Mouse (Mus musculus): Measurements from ENCODE around the gene Dbnl. TPM values are rescaled to one million over a fixed set of nuclear protein-coding genes. Genes with fewer than 3 reads are reported as not detected.

The Dbnl gene
- polyA plus RNA-seq, 1 experiment from 2014 or later = 133 TPM

DNA sequence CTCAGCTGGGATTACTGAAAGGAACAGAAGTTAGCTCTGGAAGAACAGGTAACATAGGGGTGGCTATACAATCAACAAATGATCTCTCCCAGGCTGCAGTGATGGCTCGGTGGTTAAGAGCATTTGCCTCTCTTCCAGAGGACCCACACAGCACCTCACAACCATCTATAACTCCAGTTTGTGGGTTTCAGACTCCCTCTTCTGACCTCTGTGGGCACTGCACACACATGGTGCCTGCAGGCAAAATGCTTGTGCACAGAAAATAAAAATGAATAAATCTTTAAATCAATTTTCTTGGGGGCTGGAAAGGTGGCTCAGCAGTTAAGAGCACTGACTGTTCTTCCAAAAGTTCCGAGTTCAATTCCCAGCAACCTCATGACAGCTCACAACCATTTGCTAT lies 9.8 kb upstream of the Dbnl start:
- H3K27ac ChIP-seq = no peak overlapping the region
- 0 out of 2 replicates have a peak, but pooled peaks cover 2% of the 10 kb centered on the region for H3K4me1 ChIP-seq
- no peak overlapping the region for H3K9ac ChIP-seq
- H3K36me3 ChIP-seq (ENCODE audit: poor library complexity, severe bottlenecking) = no peaks in the 10 kb centered on the region
- H3K9me3 ChIP-seq (replicated peaks) = no peaks in the 10 kb centered on the region
- H3K4me3 ChIP-seq = no peak overlapping the region
- no peak overlapping the region for H3K4me2 ChIP-seq
- no peaks in the 10 kb centered on the region for H3K27me3 ChIP-seq
- 68% methylated on average over 2 of the region's 2 CpGs for WGBS
- no peak for ATAC-seq

DNA sequence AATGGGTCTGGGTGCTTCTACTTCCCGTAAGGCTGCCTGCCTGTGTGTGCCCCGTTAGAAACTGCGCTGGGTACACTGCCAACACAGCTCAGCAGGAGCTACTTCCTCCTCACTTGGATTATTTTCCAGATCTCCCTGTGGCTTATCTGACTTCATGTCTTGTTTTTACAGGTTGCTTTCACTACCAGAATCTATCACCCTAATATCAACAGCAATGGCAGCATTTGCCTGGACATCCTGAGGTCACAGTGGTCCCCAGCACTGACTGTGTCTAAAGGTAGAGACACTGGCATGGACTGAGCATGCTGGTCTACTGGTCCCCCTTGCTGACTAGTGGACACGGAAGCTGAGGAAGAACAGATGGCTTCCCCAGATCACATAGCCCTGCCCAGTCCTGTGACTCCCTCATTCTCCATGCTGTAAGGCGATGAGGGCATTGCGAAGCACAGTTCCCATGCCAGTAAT lies 8.2 kb upstream of the Dbnl start:
- Histone ChIP-seq H3K27ac (no peak overlapping the region), H3K36me3 (ENCODE audit: poor library complexity, severe bottlenecking) (no peaks in the 10 kb centered on the region), H3K4me3 (no peak overlapping the region), H3K9ac (no peak overlapping the region), H3K4me1 (0 out of 2 replicates have a peak, but pooled peaks cover 2% of the 10 kb centered on the region), H3K9me3 (replicated peaks) (no peaks in the 10 kb centered on the region), H3K4me2 (no peak overlapping the region), H3K27me3 (no peaks in the 10 kb centered on the region)
- ATAC-seq = no peak
- WGBS = 91% methylated on average over 6 of the region's 6 CpGs

DNA sequence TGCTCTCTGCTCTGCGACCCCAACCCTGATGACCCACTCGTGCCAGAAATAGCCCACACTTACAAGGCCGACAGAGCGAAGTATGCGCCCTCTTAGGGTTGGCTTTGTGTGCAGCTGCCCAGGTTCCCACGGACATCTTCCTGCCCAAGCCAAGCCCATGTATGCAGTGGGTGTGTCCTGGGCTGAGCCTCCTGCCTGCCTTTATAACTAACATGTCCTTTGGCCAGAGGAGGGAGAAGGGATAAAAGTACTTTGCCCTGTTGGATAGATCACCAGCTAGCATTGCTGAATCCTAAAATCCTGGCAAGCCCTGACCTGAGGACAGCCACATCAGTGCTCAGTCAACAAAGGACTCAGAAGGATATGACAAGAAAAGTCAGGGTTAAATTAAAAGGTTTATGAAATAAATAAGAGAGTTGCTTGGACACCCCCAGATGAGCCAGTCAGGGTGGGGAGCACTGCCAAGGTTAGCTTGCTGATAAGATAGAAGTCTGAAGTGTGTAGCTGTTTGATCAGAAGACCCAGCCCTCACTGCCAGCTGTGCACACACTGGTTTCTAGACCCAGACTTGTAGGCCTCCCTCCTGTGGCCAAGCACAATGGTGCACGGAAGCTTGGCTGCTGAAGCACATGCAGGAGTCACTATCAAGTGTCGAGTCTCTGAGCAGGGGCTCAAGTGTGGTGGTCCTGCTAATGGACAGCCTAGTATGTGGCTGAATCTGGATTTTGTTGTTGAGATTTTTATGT lies 5.9 kb upstream of the Dbnl start:
- no peak for ATAC-seq
- Histone ChIP-seq H3K4me2 (no peak overlapping the region), H3K4me1 (peaks cover 4% of the 10 kb centered on the region), H3K4me3 (no peak overlapping the region), H3K9ac (no peak overlapping the region), H3K27ac (no peak overlapping the region), H3K36me3 (ENCODE audit: poor library complexity, severe bottlenecking) (no peaks in the 10 kb centered on the region), H3K9me3 (replicated peaks) (no peaks in the 10 kb centered on the region), H3K27me3 (no peaks in the 10 kb centered on the region)
- 70% methylated on average over 8 of the region's 8 CpGs for WGBS

DNA sequence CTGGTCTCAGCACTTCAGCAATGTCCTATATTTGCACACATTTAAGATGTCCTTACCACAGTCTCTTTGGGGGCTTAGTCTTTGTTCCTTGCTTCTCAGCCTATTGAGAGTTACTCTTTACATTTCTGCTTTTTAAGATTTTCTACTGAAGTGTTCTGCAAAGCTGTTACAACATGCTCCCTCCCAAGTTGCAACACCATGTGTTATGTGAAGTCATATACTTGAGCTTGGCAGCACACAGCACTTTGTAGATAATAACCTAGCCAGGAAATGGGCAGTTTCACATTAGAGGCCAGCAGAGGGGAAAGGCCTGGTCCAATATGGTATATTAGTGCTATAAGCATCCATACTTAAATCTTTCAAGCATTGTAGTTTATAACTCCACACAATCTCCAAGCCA lies 2.6 kb upstream of the Dbnl start:
- no peaks in the 10 kb centered on the region for H3K27me3 ChIP-seq

DNA sequence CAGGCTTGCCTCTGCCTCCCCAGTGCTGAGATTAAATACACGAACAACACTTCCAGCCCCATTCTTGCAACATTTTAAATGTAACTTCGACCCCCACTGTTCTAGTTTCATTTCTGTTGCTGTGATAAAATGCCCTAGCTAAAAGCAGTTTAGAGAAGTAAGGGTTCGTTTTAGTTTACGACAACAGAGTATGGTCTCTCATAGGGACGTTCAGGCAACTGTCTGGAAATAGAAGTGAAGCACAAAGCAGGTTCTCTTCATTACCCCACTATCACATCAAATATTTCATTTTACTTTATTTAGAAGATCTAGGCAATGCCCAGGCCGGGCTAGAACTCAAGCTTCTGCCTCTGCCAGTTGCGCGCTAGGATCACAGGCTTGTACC lies 625 bp upstream of the Dbnl start:
- Histone ChIP-seq H3K4me2 (peak overlapping the region; percentile 95), H3K4me3 (peak overlapping the region; percentile 94), H3K9me3 (replicated peaks) (no peaks in the 10 kb centered on the region), H3K4me1 (peaks cover 23% of the 10 kb centered on the region), H3K9ac (peak overlapping the region; percentile 88), H3K27ac (peak overlapping the region; percentile 82), H3K27me3 (no peaks in the 10 kb centered on the region), H3K36me3 (ENCODE audit: poor library complexity, severe bottlenecking) (peaks cover 16% of the 10 kb centered on the region)
- WGBS = 38% methylated on average over 8 of the region's 8 CpGs
- no peak for ATAC-seq

More for the DNA sequence above, 2.6 kb upstream of the Dbnl start:
- Histone ChIP-seq H3K27ac (no peak overlapping the region), H3K36me3 (ENCODE audit: poor library complexity, severe bottlenecking) (no peaks in the 10 kb centered on the region), H3K4me1 (peaks cover 23% of the 10 kb centered on the region), H3K9me3 (replicated peaks) (no peaks in the 10 kb centered on the region), H3K4me3 (no peak overlapping the region), H3K4me2 (no peak overlapping the region), H3K9ac (no peak overlapping the region)
- no peak for ATAC-seq

DNA sequence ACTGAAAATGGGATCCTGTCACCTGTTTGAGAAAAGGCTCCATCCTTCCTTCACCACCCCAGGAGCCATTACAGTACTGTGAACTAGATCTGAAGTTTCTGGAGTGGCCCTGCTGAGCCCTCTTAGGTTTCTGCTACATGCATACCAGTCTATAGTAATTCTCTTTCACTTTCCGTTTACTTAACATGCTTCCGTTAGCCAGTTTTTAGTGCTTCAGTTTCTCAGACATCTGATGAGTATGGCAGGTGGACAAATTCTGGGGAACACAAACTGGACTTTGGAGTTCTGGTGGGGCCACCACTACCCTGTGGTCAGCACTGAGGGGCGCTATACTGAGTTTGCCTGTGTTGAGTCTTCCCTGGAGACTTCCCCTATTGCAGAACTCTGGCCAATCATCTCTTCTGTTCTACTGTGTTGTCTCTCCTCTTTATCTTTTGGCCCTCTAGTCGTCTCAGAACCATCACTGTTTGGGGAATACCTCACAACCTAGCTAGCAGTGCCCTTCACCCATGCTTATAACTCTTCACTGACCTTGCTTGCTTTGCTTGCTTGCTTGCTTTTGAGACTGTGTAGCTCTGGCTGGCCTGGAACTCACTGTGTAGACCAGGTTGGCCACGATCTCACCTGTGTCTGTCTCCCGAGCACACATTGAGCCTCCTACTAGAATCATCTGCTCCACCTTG lies 924 bp downstream of the Dbnl start:
- no peak for ATAC-seq
- Histone ChIP-seq H3K36me3 (ENCODE audit: poor library complexity, severe bottlenecking) (peaks cover 30% of the 10 kb centered on the region), H3K9ac (peak overlapping the region; percentile 88), H3K9me3 (replicated peaks) (no peaks in the 10 kb centered on the region), H3K4me3 (peak overlapping the region; percentile 94), H3K27me3 (no peaks in the 10 kb centered on the region), H3K4me1 (peaks cover 23% of the 10 kb centered on the region), H3K4me2 (peak overlapping the region; percentile 95), H3K27ac (peak overlapping the region; percentile 82)
- 79% methylated on average over 6 of the region's 6 CpGs for WGBS

DNA sequence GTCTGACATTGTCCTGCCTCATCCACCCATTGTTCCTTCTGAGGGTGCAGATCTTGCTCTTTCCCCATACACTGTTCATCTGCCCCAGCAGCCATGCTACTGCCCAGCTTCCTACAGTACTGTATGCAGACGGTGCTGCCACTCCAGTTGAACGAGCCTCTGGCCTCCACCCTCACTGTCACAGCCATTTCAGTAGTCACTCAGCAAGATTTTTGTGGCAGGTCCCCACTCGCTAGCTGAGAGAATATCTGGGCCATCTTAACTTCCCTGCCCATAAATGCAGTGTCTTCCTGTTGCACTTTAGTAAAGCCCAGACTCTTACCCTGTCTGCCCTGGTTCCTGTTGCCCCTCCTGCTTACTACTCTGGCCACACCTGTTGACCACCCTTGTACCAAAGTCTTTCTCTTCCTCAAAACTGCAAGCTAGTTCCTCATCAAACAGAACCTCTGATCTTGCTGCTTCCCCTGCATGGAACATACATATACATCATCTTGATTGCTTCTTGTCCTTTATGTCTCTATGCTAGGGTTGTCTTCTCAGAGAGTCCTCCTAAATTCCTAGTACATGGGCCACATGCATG lies 1.6 kb downstream of the Dbnl start:
- Histone ChIP-seq H3K27ac (no peak overlapping the region), H3K4me1 (peaks cover 23% of the 10 kb centered on the region), H3K9ac (peak overlapping the region; percentile 88), H3K4me3 (peak overlapping the region; percentile 94), H3K27me3 (no peaks in the 10 kb centered on the region), H3K36me3 (ENCODE audit: poor library complexity, severe bottlenecking) (peaks cover 35% of the 10 kb centered on the region), H3K9me3 (replicated peaks) (no peaks in the 10 kb centered on the region), H3K4me2 (peak overlapping the region; percentile 95)
- WGBS = 92% methylated on average over 3 of the region's 3 CpGs
- ATAC-seq = no peak

DNA sequence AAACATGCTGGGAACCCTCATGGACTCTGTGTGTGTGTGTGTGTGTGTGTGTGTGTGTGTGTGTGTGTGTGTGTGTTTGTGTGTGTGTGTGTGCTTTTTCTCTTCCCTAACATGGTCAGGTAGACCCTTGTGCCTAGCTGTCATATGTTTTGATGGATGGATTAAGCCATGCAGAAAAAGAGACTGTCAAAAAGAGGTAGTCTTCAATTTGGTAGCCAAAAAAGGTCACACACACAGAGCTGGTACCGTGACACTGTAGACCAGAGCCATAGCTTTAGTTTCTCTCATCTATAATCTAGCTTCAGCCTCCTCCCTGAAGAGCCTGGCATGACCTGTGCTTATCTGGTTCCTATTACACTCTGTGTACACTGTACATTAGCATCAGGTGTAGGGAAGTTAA lies 2.1 kb downstream of the Dbnl start:
- no peak overlapping the region for H3K9ac ChIP-seq
- no peaks in the 10 kb centered on the region for H3K9me3 ChIP-seq (replicated peaks)
- H3K27ac ChIP-seq = no peak overlapping the region
- no peak for ATAC-seq
- H3K36me3 ChIP-seq (ENCODE audit: poor library complexity, severe bottlenecking) = peaks cover 41% of the 10 kb centered on the region
- H3K4me2 ChIP-seq = no peak overlapping the region
- H3K27me3 ChIP-seq = no peaks in the 10 kb centered on the region
- WGBS = 100% methylated on average over 1 of the region's 1 CpGs
- peaks cover 23% of the 10 kb centered on the region for H3K4me1 ChIP-seq
- no peak overlapping the region for H3K4me3 ChIP-seq

DNA sequence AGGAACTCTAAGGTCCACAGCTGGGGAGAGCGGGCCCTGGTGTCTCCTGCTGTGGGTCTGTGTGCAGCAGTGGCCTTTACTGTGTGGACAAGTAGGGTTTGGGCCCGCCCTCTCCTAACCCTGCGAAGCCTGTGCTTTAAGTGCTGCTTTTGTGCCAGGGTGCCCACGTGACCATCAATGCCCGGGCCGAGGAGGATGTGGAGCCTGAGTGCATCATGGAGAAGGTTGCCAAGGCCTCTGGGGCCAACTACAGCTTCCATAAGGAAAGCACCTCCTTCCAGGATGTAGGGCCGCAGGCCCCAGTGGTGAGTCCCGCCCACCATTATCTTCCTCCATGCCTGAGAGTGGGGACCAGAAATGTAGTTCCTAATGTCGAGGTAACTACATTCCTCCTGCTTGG lies 7.0 kb downstream of the Dbnl start:
- no peak for ATAC-seq
- Histone ChIP-seq H3K27me3 (no peaks in the 10 kb centered on the region), H3K4me2 (no peak overlapping the region), H3K27ac (no peak overlapping the region), H3K4me1 (no peaks in the 10 kb centered on the region), H3K36me3 (ENCODE audit: poor library complexity, severe bottlenecking) (peaks cover 89% of the 10 kb centered on the region), H3K9me3 (replicated peaks) (no peaks in the 10 kb centered on the region), H3K9ac (no peak overlapping the region), H3K4me3 (no peak overlapping the region)
- 90% methylated on average over 9 of the region's 9 CpGs for whole genome bisulfite sequencing

DNA sequence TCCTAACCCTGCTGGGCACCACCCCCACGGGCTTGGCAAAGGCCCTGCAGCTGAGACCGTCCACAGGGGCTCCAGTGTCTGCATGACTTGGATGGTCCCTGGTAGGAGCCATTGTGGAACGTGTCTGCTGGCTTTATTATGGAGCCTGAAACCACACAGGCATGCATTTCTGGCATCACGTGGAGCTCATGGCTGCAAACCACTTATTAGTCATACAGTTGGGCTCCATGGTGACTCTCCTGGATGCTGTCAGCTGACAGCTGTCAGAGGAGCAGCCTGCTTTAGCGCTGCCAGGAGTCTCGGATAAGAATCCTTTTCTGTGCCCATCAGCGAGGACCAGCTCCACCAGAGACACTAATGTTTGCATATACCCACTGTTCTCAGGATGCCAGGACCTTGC lies 7.4 kb downstream of the Dbnl start:
- Histone ChIP-seq H3K4me1 (no peaks in the 10 kb centered on the region), H3K36me3 (ENCODE audit: poor library complexity, severe bottlenecking) (peaks cover 93% of the 10 kb centered on the region), H3K27me3 (no peaks in the 10 kb centered on the region), H3K9ac (no peak overlapping the region), H3K27ac (no peak overlapping the region; the same call in 1 of the 2 replicates), H3K4me3 (no peak overlapping the region), H3K9me3 (replicated peaks) (no peaks in the 10 kb centered on the region), H3K4me2 (no peak overlapping the region)
- peak; percentile 24; the same call in 1 of the 2 replicates for ATAC-seq
- 90% methylated on average over 7 of the region's 7 CpGs for WGBS

DNA sequence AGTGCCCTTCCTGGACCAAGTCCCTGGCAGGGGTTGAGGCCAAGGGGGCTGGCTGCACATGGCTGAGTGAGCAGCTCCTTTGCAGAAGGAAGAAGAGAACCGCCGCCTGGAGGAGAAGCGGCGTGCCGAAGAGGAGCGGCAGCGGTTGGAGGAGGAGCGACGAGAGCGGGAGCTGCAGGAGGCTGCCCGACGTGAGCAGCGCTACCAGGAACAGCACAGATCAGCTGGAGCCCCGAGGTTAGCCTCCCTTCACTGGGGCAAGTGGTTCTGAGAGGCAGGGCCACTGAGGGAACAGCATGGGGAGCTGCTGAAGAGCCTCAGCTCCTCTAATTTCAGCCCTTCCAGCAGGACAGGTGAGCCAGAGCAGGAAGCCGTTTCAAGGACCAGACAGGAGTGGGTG lies 8.7 kb downstream of the Dbnl start:
- Histone ChIP-seq H3K4me2 (no peak overlapping the region), H3K9me3 (replicated peaks) (no peaks in the 10 kb centered on the region), H3K27ac (no peak overlapping the region), H3K4me3 (no peak overlapping the region), H3K36me3 (ENCODE audit: poor library complexity, severe bottlenecking) (peaks cover 95% of the 10 kb centered on the region), H3K9ac (no peak overlapping the region), H3K27me3 (no peaks in the 10 kb centered on the region), H3K4me1 (no peaks in the 10 kb centered on the region)
- WGBS = 89% methylated on average over 15 of the region's 15 CpGs
- ATAC-seq = no peak

DNA sequence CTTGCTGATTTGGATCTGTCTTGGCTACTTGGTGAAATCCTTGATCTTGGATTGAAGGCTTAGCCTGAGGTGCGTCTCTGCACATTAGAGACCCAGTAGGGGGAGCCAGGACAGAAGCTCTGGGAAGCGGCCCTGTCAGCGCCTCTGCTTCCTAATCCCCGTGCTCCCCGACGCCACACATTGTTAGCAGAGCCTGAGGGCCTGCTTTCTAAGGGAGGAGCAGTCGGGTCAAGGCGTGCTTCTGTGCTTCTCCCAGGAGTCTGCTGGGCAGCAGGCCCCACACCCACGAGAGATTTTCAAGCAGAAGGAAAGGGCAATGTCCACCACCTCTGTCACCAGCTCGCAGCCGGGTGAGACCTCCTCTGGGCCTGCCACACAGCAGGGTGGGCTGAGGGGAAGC lies 9.1 kb downstream of the Dbnl start:
- 75% methylated on average over 11 of the region's 11 CpGs for WGBS
- Histone ChIP-seq H3K4me1 (no peaks in the 10 kb centered on the region), H3K9me3 (replicated peaks) (no peaks in the 10 kb centered on the region), H3K36me3 (ENCODE audit: poor library complexity, severe bottlenecking) (peaks cover 91% of the 10 kb centered on the region), H3K27me3 (no peaks in the 10 kb centered on the region), H3K4me2 (no peak overlapping the region), H3K27ac (no peak overlapping the region), H3K4me3 (no peak overlapping the region), H3K9ac (no peak overlapping the region)
- ATAC-seq = no peak
